Mouse (Mus musculus): ENCODE data around the gene Opalin.

DNA sequence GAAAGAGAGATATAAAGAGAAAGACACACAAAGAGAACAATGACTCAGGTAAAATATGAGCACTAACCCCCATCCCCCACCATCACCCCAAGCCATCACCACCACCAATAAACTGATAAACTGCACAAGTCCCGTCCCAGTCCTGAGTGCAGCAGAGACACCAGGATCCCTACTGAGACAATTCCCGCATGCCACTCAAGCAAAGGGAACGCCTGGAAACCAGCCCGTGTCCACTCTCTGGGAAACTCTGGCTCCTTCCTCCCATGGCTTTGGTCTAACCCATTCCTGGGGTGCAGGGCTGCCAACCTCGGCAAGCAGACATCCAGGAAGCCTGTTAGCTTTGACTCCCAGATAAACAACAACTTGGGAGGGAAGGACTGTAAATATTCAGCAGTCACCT lies 33.1 kb upstream of the Opalin start:
- TF ChIP-seq CTCF (IDR thresholded peaks at IDR 0.05; ENCODE audit: low read depth) (no peak), EP300 (IDR thresholded peaks at IDR 0.05; ENCODE audit: low read depth) (no peak)
